Mouse (Mus musculus): ENCODE results near the gene Cox10. TPM values are rescaled to one million over a fixed set of nuclear protein-coding genes. Genes with fewer than 3 reads are reported as not detected.

Gene Cox10
- total RNA-seq, 2 experiments from 2014 or later, result 39.3 to 41.9 TPM

DNA sequence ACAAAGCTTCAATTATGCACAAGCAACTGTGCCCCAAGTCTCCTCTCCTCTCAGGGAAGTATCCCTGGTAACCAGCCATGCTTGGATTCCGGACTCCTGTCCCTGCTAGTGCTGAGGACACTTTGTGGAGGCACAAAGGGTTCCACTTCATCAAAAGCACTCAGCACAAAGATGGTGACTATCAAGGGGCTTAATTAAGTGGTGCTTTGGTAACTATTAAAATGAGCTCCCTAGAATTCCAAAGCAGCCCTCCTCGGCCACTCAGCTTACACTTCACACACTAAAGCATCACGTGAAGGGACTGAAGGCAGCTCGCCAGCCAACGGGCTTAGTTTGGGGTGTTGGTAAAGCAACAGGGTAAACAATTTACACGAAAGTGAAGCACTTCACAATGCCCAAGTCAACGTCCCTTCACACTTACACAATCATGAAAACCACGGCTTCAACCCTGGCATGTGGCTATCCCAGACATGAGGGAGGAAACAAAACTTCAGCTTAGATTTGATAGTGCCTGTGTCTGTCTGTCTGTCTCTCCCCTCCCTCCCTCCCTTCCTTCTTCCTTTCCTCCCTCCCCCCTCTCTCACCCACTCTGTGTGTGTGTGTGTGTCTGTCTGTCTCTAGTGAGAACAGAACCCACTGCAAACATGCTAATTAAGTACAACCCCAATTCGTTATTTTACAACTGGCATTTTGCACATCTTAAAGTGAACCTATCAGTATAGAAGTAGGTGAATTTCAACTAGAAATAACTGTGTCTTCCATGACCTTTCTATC is 27.9 kb downstream of the Cox10 start:
- no peak for DNase-seq (ENCODE audit: low spot score)

DNA sequence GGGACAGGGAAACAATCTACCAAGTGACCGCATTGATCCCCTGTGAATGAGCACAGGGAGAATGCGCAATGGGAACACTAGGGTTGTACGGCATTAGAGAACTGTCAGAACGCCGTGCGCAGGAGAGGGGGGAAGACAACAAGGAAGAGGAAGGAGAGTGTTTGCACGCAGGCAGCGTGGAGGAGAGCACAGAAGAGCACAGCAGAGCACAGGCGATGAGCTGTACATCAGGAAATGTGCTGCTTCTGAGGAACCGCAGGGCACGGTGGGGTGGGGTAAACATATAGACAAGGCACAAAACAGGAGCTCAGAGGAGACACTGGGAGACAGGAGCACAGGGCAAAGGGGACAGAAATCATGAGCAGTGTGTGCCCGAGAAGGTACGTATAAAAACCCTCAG is 31.8 kb downstream of the Cox10 start:
- DNase-seq (ENCODE audit: low spot score), result no peak

DNA sequence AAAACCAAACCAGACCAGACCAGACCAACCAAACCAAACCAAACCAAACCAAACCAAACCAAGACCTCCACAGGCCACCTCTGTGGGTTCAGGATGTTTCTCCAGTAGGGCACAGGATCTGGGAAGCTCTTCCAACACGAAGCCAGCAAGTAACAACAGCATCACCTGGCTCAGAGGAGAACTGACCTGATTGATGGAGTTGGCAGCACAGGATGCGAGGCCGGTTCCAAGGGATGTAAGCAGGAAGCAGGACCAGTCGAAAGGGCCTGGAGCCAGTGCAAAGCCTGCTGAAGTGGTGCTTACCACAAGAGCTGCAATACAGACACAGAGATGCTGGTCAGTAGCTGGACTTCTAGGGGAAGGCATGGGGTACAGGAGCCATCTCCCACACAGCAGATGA is 34.2 kb downstream of the Cox10 start:
- no peak for DNase-seq (ENCODE audit: low spot score)

DNA sequence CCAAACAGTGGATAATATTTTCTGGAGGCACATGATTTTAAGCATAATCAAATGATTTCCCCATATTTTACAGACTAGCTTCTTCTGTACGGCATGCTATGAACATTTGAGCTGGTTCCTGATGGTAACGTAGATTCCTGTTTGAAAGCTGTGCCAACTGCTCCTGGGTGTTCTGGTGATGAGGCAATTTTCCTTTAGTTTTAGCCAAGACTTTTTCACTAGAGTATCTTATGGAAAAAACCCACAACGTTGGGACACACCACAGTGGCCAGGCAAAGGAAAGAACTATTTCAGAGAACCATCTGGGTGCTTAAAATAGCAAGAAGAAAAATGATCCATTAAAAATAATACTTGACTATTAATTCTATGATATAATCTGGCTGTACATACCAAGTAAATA is 35.2 kb downstream of the Cox10 start:
- no peak for DNase-seq (ENCODE audit: low spot score)

DNA sequence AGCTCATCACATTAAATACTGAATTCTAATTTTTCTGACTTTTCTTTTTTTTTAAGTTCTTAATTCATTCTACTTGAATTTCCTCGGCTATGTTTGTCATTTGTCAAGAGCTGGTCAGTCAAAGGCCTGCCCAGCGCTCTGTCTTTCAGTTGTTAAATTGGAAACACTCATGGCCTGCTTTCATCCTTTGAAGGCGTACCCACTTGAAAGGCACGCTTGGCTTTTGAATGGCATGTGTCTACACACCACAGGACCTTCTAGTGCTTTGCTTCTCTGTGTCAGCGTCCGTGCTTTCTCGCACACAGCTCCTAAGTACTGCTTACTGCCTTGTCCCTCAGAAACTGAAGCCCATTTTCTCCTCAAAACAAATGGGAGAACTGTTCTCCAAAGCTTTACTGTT is 38.0 kb downstream of the Cox10 start:
- no peak for DNase-seq (ENCODE audit: low spot score)

DNA sequence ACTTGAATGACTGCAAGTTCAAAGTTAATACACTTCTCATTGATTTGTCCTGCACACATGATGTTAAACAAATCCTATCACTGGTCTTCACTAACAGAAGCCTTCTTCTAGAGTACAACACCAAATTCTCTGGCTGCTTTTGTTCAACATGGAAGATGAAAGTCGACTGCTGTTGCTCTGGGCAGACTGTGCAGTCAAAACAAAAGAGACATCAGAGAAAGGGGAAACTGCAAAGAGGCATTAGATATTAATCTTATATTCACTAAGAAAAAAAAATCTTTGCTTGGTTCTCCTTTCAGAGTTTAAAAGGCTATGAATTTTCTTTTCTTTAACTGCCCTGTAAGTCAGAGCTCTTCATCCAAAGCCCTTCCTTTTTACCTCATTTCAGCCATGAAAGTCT is 39.7 kb downstream of the Cox10 start:
- DNase-seq (ENCODE audit: low spot score), result no peak

DNA sequence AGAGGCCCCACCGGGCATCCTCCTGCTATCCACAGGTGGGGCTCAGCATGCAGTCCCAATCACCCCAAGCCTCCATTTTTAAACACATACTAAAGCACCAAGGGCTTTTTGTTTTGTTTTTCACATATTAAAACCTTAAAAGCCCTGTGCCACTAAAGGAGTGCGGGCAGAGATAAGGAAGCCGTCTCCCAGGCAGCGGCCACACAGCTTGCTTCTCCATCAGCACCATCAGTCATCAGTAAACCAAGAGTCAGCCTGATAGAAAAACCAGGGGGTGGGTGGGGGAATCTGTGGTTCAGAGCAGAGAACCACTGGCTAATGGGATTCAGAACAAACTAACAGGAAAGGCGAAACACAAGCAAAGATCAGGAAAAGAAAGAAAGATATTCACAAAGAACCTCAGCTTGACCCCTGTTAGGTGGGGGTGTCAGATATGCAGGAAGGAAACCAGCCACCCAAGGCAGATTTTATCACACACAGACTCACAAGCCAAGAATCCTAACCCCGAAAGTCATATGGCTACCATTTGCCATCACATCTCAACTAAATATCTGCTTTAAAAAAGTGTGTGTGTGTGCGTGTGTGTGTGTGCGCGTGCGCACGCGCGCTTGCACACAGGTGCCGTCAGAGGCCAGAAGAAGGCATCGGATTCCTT is 41.7 kb downstream of the Cox10 start:
- no peak for DNase-seq (ENCODE audit: low spot score)

DNA sequence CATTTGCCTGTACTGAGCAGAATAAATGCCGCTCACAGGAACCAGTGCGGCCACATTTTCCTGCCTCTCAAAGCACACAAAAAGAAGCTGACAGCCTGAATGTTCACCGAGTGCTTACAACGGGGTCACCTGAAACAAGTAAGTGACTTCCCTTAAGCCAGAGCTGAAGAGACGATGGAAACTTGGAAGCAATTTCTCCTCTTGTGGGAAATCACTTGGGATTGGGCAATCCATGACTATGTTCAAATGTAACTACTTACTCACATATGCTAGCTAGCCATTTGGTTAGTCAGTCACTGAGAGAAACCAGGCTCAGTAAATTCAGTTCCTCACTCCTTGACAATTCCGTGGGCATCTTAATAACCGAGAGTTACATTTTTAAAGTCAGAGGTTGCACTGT is 43.0 kb downstream of the Cox10 start:
- no peak for DNase-seq (ENCODE audit: low spot score)

DNA sequence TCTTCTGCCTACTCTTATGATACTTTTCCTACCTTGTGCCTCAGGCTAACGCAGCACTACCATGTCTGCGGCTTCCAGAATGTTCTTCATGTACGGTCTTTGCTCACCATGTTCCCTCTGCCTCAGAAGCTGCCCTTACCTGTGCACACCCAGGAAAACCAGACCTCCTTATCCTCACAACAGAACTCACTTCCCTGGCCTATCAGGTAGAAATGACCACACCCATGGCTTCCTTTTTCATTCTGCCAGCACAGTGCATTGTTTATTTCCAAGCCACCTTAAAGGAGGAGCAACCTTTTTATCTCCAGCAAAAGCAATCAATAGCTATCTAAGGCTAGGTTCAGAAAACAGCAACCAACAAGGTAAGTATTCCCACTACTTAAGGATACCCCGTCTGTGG is 43.6 kb downstream of the Cox10 start:
- DNase-seq (ENCODE audit: low spot score), result no peak

DNA sequence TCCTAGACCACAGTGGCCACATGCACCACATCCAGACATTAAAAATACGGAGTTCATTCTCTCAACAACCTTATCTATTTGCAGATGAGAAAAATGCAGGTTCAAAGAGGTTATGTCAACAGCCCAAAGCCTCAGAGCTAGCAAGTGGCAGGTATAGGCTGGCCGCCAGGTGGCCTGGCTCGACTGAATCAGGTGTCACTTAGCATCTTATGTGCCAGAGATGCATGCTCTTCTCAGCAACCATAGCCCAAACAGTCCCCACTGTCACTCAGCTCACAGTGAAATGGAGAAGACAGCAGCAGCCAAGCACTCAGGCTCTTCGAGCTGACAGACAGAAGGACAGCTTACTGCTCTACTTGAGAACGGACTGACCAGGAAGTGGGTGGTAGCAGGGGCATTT is 44.6 kb downstream of the Cox10 start:
- peak; percentile 58 for DNase-seq (ENCODE audit: low spot score)

DNA sequence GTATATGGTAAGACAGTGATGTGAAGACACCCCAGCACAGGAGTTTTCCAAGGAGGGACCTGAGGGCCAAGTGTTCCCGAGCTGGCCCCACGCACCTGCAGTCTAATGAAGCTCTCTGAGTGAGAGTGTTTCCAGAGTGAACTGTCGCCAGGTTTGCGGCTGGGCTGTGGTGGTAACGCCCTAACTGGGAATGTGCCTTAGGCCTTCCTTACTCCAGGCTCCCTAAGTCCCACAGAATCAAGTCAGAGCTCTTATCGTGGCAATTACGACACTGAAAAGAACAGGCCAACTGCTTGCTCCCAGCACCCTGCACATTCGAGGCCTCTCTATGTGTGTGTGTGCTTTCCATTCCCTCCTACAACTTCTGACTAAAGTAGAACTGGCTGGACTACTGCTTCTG is 51.8 kb downstream of the Cox10 start:
- no peak for DNase-seq (ENCODE audit: low spot score)

DNA sequence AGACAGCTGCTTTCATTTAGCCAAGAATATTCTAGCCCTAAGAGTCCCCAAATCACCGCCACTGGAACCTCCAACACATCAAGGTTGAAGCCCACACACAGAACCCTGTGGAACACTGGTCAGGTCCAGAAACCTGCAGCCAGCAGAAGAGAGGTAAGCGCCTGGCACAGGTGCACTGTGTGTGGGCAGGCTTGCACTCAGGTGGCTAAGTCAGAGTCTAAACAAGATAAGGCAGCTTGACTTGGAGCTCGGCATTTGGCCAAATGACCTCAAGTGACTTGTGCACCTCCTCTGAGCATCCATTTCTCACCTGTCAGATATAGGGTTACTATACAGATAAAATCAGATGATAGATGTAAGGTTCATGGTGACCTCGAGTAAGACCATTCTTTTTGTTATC is 53.4 kb downstream of the Cox10 start:
- no peak for DNase-seq (ENCODE audit: low spot score)

DNA sequence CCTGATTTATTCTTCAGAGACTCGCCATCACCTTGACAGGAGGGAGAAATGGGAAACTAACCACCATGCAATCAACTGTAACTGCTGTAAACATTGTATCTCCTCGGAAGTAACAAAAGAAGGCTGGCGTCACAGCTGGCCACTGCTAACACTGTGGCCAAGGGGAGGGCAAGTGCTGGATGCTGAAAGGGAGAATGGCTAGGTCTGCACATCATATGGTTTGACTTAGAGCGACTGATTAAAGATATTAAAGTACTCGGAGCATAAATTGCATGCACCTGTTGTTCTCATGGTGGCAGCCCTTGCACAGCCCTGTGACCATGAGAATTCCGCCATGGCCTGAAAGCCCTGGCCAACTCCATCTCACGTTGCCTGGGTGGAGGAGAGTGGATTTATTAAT is 54.7 kb downstream of the Cox10 start:
- DNase-seq (ENCODE audit: low spot score), result no peak

DNA sequence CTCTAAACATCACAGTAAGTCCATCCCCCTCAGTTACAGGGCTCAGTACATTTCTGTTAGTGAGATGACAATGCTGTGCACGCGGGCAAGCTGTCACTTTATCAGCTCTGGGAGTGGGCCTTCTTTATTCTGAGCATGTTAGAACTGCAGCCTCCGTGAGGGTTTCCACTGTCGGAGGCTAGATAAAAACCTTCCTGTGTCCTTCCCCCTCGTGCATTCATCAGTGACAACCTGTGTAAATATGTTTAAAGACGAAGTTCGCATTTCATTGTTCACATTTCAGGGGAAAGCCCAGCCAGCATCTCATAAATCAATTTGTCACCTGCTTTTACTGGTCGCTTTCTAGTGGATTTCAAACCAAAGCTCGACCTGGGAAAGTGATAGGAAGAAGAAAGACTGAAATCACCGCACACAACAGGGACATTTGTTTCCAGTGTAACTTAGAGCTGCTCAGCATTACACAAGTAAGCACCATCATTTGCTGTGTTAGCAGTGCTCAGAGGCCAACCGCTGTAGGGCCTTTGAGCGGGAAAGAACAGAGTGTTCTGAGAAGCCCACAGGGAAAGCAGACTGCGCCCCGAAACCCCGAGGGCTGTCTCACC is 55.8 kb downstream of the Cox10 start:
- no peak for DNase-seq (ENCODE audit: low spot score)

DNA sequence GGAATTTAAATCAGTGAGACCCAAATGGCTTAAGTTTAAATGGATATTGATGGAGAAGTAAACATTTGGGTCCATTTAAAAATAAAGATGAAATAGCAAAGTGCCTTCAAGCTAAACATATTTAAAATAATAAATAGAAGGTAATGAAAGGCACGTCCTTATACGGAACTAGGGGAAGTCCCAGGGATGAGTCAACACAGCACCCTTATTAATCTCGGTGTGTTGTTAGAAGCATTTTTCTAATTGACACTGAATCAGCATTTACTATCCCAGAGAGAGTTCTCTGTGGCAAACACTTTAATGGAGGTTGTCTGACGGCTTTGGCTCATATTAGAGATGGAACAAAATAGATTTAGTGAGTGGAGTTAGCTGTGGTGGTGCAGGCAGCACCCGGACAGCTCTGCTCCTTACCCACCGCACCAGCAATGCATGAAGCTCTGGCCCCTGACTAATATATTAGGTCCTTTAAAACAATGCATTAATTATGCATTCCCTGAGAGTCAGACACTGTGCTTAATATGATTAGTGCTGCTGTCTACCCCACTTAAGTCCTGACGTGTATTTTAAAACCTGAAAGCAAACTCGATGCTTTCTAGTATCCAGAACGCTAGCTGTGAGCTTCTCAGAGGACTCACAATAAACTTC is 56.7 kb downstream of the Cox10 start:
- no peak for DNase-seq (ENCODE audit: low spot score)

DNA sequence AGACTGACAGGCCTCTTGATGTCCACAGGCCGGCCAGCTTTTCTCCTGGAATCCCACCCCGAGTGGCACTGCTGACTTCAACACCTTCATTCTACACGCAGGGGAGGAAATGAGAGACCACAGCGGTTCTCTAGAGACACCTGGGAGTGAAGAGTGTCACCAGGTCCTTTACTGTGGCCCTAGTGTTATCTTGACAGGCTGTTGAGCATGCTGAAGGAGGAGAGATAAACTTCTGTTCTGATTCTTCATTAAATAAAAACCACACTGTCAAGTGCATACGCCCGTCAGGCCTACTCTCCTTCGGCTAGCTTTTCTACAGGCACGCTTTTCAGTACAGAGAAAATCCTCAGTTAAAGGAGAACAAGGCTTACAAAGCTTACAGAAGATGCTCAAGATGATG is 60.0 kb downstream of the Cox10 start:
- DNase-seq (ENCODE audit: low spot score), result no peak

DNA sequence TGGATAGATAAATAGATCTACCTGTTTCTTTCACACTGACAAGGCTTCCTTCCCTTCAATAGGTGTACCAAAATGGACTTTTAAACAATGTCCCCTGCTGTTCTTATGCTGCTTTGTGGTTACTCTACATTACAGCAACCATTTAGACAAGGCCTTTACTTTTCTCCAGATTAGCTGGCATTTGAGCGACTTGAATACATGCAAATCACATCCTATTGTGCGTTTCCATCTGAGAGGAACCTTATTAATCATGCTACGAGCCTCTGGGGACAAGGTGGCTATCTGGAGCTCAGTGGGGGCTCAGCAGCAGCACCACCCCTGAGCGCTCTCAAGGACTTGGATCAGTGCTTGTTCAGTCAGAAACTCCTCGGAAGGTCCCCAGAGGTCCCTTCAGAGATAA is 61.1 kb downstream of the Cox10 start:
- DNase-seq (ENCODE audit: low spot score), result no peak

DNA sequence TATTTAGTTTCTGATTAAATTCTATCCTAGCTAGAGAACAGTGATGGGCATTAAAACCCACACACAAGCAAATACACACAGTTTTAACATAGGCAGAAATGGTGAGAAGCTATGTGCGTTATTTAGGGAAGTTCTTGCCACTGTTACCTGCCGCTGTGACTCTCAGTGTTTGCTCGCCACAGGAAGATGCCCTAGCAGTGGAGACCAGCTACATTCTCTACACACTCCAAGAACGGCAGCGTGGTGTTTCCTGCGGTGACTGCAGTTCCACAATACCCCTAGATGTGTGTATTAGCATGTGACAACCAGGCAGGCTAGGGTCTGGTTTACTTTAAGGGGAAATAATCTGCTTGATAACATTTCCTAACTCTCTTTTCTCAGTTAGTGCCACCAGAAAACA is 64.0 kb downstream of the Cox10 start:
- DNase-seq (ENCODE audit: low spot score), result no peak

DNA sequence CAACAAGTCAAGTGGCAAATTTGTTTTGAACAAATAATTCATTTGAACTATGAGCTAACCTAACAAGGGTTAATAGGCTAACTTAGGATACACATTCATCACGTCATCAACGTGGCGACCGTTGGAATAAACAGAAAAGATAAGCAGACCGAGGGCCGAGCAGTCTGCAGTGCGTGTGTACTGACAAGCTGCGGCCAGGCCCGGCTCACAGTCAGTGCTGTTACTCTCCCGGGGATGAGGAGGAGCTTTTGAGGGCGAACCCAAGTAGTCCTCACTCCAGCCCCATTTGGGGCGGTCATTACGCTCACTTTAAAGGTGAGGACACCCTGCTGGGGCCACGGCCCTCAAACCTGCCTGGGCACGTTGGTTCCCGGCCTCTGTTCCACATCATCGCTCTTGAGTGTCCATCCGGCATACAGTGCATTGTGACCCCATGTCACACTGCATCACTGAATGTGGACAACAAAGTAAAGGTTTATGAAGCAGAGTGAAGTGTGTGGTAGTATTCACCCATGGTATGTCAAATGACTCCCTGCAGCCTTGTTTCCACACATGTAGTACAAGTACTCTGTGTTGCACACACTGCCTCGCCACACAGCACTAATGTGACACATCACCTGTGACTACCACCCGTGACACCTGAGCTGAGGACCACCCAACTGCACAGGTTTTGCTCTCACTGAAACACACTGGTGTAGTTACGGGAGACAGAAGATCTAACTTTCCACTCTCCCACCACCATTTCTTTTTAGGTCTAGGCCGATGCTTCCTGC is 68.4 kb downstream of the Cox10 start:
- no peak for DNase-seq (ENCODE audit: low spot score)

DNA sequence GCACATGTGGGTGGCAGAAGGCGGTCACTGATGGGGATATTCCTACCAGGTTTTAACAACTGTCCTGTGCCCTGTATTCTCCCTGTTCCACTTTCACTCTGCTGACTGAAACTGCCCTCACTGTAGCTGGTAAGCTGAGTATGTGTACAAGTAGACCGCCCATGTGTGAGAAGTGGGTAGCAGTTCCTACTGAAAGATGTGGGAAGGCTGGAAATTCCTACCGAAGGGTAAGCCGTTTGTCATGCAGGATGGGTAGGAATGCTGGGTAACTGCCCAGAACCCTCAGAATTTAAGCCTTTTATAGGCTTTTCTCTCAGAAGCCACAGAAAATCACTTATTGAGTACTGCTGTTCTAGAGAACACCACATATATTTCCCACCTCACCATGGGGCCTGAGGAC is 75.1 kb downstream of the Cox10 start:
- no peak for DNase-seq (ENCODE audit: low spot score)

DNA sequence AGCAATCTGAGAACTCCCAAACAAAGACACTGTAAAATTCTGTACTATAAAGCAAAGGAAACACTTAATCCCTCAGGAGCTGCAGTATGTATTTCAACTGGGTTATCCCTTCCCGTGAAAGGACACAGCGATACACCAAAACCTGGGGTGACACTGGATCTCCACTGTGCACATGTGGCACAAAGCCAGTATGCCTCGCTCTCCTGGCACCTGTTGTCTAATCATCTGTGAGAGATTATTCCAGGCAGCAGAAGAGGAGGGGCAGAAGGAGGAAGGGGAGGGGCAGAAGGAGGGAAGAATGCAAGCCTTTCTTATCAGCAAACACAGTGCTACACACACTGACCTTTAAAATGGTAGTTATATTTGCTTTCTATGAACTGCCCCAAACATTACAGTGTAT is 75.8 kb downstream of the Cox10 start:
- DNase-seq (ENCODE audit: low spot score), result peak; percentile 39

DNA sequence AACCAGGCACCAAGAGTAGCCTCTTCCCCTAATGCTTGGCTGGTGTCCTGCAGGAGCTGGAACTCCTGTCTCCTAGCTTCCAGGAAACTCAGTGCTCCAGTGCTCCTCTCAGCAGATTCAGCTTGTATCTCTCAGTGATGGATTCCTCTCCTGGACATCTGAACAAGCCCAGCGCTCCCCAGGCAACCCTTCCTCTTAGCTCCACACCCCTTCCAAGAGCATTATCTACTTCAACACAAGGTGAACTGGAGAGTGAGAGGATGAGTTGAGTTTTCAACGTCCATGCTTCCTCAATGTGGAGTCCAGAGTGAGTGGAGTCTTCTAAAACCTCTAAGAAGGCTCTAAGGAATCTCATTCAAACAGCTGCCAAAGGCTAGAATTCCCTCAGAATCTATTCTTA is 76.6 kb downstream of the Cox10 start:
- no peak for DNase-seq (ENCODE audit: low spot score)
